Mouse (Mus musculus): ENCODE results near the gene Tmem107. TPM values are rescaled to one million over a fixed set of nuclear protein-coding genes. Genes with fewer than 3 reads are reported as not detected.

The Tmem107 gene
- total RNA-seq, 2 experiments from 2014 or later: 6.7 to 8.6 TPM

Other genes with a start within 250 kb of the Tmem107 start
- gene Ndel1, start 198.9 kb upstream of the Tmem107 start, total RNA-seq (2021): 10 to 100 TPM; 57.9 to 66.3 TPM
- under 1 TPM; 0.21 to 0.32 TPM for gene Rnf222, start 182.3 kb upstream of the Tmem107 start, total RNA-seq (2021)
- gene Rpl26, start 169.2 kb upstream of the Tmem107 start, total RNA-seq (2021): 100 to 1,000 TPM; 896 to 908 TPM
- gene Odf4, start 143.7 kb upstream of the Tmem107 start, total RNA-seq (2021): not detected
- 10 to 100 TPM; 32.1 to 36.8 TPM for gene Arhgef15, start 113.3 kb upstream of the Tmem107 start, total RNA-seq (2021)
- gene Slc25a35, start 102.7 kb upstream of the Tmem107 start, total RNA-seq (2021): 1 to 10 TPM in 1 of 2 experiments, under 1 TPM in 1; 0.91 to 1.4 TPM
- gene Rangrf, start 95.6 kb upstream of the Tmem107 start, total RNA-seq (2021): 10 to 100 TPM; 41.0 to 44.7 TPM
- 10 to 100 TPM; 14.3 to 14.5 TPM for gene Pfas, start 62.3 kb upstream of the Tmem107 start, total RNA-seq (2021)
- 10 to 100 TPM; 36.8 to 37.7 TPM for gene Ctc1, start 54.9 kb upstream of the Tmem107 start, total RNA-seq (2021)
- 10 to 100 TPM; 38.0 to 43.3 TPM for gene Aurkb, start 25.2 kb upstream of the Tmem107 start, total RNA-seq (2021)
- 10 to 100 TPM; 13.8 to 14.3 TPM for gene Borcs6, start 11.1 kb upstream of the Tmem107 start, total RNA-seq (2021)
- 10 to 100 TPM; 80.2 to 84.6 TPM for gene Vamp2, start 17.7 kb downstream of the Tmem107 start, total RNA-seq (2021)
- 10 to 100 TPM; 42.6 to 55.6 TPM for gene Per1, start 24.4 kb downstream of the Tmem107 start, total RNA-seq (2021)
- under 1 TPM; 0.23 to 0.29 TPM for gene Hes7, start 49.6 kb downstream of the Tmem107 start, total RNA-seq (2021)
- under 1 TPM; 0.29 to 0.65 TPM for gene 9130213A22Rik, start 51.8 kb downstream of the Tmem107 start, total RNA-seq (2021)
- under 1 TPM in 1 of 2 experiments, not detected in 1; 0.45 TPM for gene Aloxe3, start 55.1 kb downstream of the Tmem107 start, total RNA-seq (2021)
- not detected for gene Alox12b, start 86.2 kb downstream of the Tmem107 start, total RNA-seq (2021)
- gene Alox8, start 127.0 kb downstream of the Tmem107 start, total RNA-seq (2021): 1 to 10 TPM; 3.8 to 5.0 TPM
- under 1 TPM; 0.09 to 0.12 TPM for gene Gucy2e, start 166.2 kb downstream of the Tmem107 start, total RNA-seq (2021)